Mouse (Mus musculus) splenic B cell, adult 2 months (primary cell): ENCODE measurements around the gene Plekhg2.

Experiments used
- DNase-seq: peaks from one replicate; pipeline ENCODE4 v3.0.0-alpha.2; 2011; ENCODE audit warnings: low read depth, low spot score
- H3K27me3 ChIP-seq: 2 replicates; pipeline ENCODE4 v1.6.1; 2012; ENCODE audit warnings: mild to moderate bottlenecking, low read length, moderate library complexity, mixed read lengths; ENCODE audit not compliant: control insufficient read depth, poor library complexity, insufficient read depth, severe bottlenecking
- H3K36me3 ChIP-seq: 2 replicates; pipeline ENCODE4 v1.6.1; 2012; ENCODE audit warnings: mild to moderate bottlenecking, low read length, moderate library complexity, mixed read lengths; ENCODE audit not compliant: control insufficient read depth, poor library complexity, insufficient read depth, severe bottlenecking

Plekhg2 gene

GRCm38 (mm10) chr7:28309737-28310136, 62.7 kb downstream of the Plekhg2 start:
- no peak for DNase-seq
- H3K27me3 ChIP-seq = no peaks in the 10 kb centered on the region

More at GRCm38 (mm10) chr7:28309737-28310136, 62.7 kb downstream of the Plekhg2 start:
- H3K36me3 ChIP-seq = peaks cover 4% of the 10 kb centered on the region; the same call in 1 of the 2 replicates
